Mouse (Mus musculus): ENCODE results near the gene B3gnt5. TPM values are rescaled to one million over a fixed set of nuclear protein-coding genes. Genes with fewer than 3 reads are reported as not detected.

The B3gnt5 gene
- polyA plus RNA-seq, 1 experiment from 2014 or later = 40.1 TPM

Other genes with a start within 250 kb of the B3gnt5 start
- not detected in 2 replicates for gene Olfr167, start 237.9 kb upstream of the B3gnt5 start, polyA plus RNA-seq (2015; fragmentation: Nextera tagmentation; extraction: Ambion mirVana)
- not detected in 2 replicates for gene Olfr168, start 224.7 kb upstream of the B3gnt5 start, polyA plus RNA-seq (2015; fragmentation: Nextera tagmentation; extraction: Ambion mirVana)
- not detected in 2 replicates for gene Olfr169, start 188.4 kb upstream of the B3gnt5 start, polyA plus RNA-seq (2015; fragmentation: Nextera tagmentation; extraction: Ambion mirVana)
- not detected in 2 replicates for gene Olfr170, start 148.3 kb upstream of the B3gnt5 start, polyA plus RNA-seq (2015; fragmentation: Nextera tagmentation; extraction: Ambion mirVana)
- not detected in 2 replicates for gene Olfr171, start 130.3 kb upstream of the B3gnt5 start, polyA plus RNA-seq (2015; fragmentation: Nextera tagmentation; extraction: Ambion mirVana)
- 0.08 and 0.12 TPM in 2 replicates for gene Lamp3, start 53.8 kb upstream of the B3gnt5 start, polyA plus RNA-seq (2015; fragmentation: Nextera tagmentation; extraction: Ambion mirVana)
- gene Klhl6, start 222.8 kb downstream of the B3gnt5 start, polyA plus RNA-seq (2015; fragmentation: Nextera tagmentation; extraction: Ambion mirVana) = 6.6 and 7.7 TPM in 2 replicates

All from neural tube, embryonic 13.5 days (tissue).